Mouse (Mus musculus) heart, adult 2 months (tissue): ENCODE results near the gene Atp6v0c. TPM values are rescaled to one million over a fixed set of nuclear protein-coding genes. Genes with fewer than 3 reads are reported as not detected.

ENCODE experiments used
- DNase-seq, 2 experiments: peaks; one replicate each; pipeline ENCODE4 v3.0.0; 2021
- H3K27ac ChIP-seq: fragments of 200-600 bp; 2 replicates; pipeline ENCODE4 v1.8.1; 2022
- H3K27me3 ChIP-seq: fragments of 200-500 bp; 2 replicates; pipeline ENCODE4 v1.6.1; 2012; ENCODE audit warnings: mild to moderate bottlenecking, low read length, inconsistent platforms, mixed read lengths; ENCODE audit not compliant: control insufficient read depth, insufficient read depth
- H3K36me3 ChIP-seq: fragments of 200-500 bp; 2 replicates; pipeline ENCODE4 v1.6.1; 2012; ENCODE audit warnings: low read length, inconsistent platforms; ENCODE audit not compliant: control insufficient read depth, insufficient read depth
- H3K4me1 ChIP-seq: fragments of 200-500 bp; 2 replicates; pipeline ENCODE4 v1.6.1; 2011; ENCODE audit warnings: low read length; ENCODE audit not compliant: control insufficient read depth, insufficient read depth
- H3K4me3 ChIP-seq: fragments of 200-600 bp; 2 replicates; pipeline ENCODE4 v1.8.1; 2022
- H3K79me2 ChIP-seq: fragments of 200-500 bp; replicated peaks from 2 replicates; pipeline ENCODE4 v1.6.1; 2012; ENCODE audit warnings: mild to moderate bottlenecking, inconsistent platforms, low read length, moderate library complexity, mixed read lengths; ENCODE audit not compliant: control insufficient read depth, insufficient read depth
- H3K9ac ChIP-seq: fragments of 200-500 bp; 2 replicates; pipeline ENCODE4 v1.6.1; 2012; ENCODE audit warnings: low read depth, mild to moderate bottlenecking, control low read depth, inconsistent platforms, low read length, mixed read lengths
- CTCF ChIP-seq: fragments of 200-600 bp; IDR thresholded peaks from 2 replicates; pipeline ENCODE4 v1.8.1; 2022; ENCODE audit warnings: antibody characterized with exemption, mild to moderate bottlenecking, moderate library complexity
- EP300 ChIP-seq: fragments of 200-500 bp; IDR thresholded peaks from 2 replicates; pipeline ENCODE4 v1.6.1; 2011; ENCODE audit warnings: low read depth, low read length, control low read depth; ENCODE audit not compliant: insufficient read depth
- POLR2A ChIP-seq: fragments of 200-500 bp; IDR thresholded peaks from 2 replicates; pipeline ENCODE4 v1.6.1; 2011; ENCODE audit warnings: mild to moderate bottlenecking, low read depth, low read length, control low read depth; ENCODE audit not compliant: insufficient read depth
- WGBS: fragments of 180-500 bp; shearing (Covaris S2); methylation state at CpG from one replicate; pipeline ENCODE4 v1.1.7; 2018; 5-methylcytosine and 5-hydroxymethylcytosine counted together
- intact Hi-C: fragments of 180-260 bp; cut with DNase I; formaldehyde crosslinking; loops from one replicate; pipeline ENCODE4 v1.15.1; 2025
- polyA plus RNA-seq: library from polyadenylated mRNA; depleted of rRNA; stranded (reverse); fragments of >200 nt; gene quantifications from 2 replicates; pipeline ENCODE4 v1.2.3, GENCODE M21; 2012
- total RNA-seq, 2 experiments: library from RNA; stranded (reverse); gene quantifications; 2 replicates each; pipeline ENCODE4 v1.2.3; 2021

Atp6v0c gene
- total and polyA plus RNA-seq, 3 experiments = 219 to 732 (median 255) TPM

- Histone ChIP-seq H3K27ac (no peak overlapping the region), H3K4me3 (no peak overlapping the region), H3K4me1 (peaks cover 12% of the 10 kb centered on the region), H3K79me2 (no peaks in the 10 kb centered on the region), H3K9ac (no peak overlapping the region), H3K27me3 (no peaks in the 10 kb centered on the region), H3K36me3 (no peaks in the 10 kb centered on the region)
- TF ChIP-seq CTCF (no peak), EP300 (no peak), POLR2A (no peak)
- intact Hi-C loops = no loop called here
- 57% methylated on average over 4 of the region's 4 CpGs for WGBS
- no peak for DNase-seq
These were observed 33.6 kb upstream of the Atp6v0c start for GRCm38 (mm10) chr17:24203068-24203467.

- H3K36me3 ChIP-seq = no peaks in the 10 kb centered on the region
- no peak for TF ChIP-seq EP300
- TF ChIP-seq CTCF = no peak
- TF ChIP-seq POLR2A = no peak
- 77% methylated on average over 4 of the region's 4 CpGs for WGBS
- no peak overlapping the region for H3K4me3 ChIP-seq
- peaks cover 11% of the 10 kb centered on the region for H3K4me1 ChIP-seq
- no peak overlapping the region for H3K27ac ChIP-seq
- H3K9ac ChIP-seq = no peak overlapping the region
- H3K27me3 ChIP-seq = no peaks in the 10 kb centered on the region
- no peaks in the 10 kb centered on the region for H3K79me2 ChIP-seq
- intact Hi-C loops = no loop called here
- no peak for DNase-seq
These were observed 31.6 kb upstream of the Atp6v0c start for GRCm38 (mm10) chr17:24201092-24201491.

- Histone ChIP-seq H3K36me3 (no peaks in the 10 kb centered on the region), H3K4me1 (peaks cover 4% of the 10 kb centered on the region), H3K9ac (no peak overlapping the region), H3K27me3 (no peaks in the 10 kb centered on the region), H3K27ac (no peak overlapping the region), H3K4me3 (no peak overlapping the region), H3K79me2 (no peaks in the 10 kb centered on the region)
- peak in 1 of 2 experiments; percentile 34 for DNase-seq
- WGBS = 44% methylated on average over 4 of the region's 4 CpGs
- TF ChIP-seq CTCF = no peak
- no peak for TF ChIP-seq POLR2A
- no peak for TF ChIP-seq EP300
- intact Hi-C loops = no loop called here
These were observed 30.2 kb upstream of the Atp6v0c start for GRCm38 (mm10) chr17:24199741-24200140.

GRCm38 (mm10) chr17:24199252-24199651, 29.8 kb upstream of the Atp6v0c start:
- intact Hi-C loops = no loop called here
- Histone ChIP-seq H3K36me3 (no peaks in the 10 kb centered on the region), H3K4me3 (no peak overlapping the region), H3K4me1 (peaks cover 1% of the 10 kb centered on the region; the same call in 1 of the 2 replicates), H3K79me2 (no peaks in the 10 kb centered on the region), H3K27ac (no peak overlapping the region), H3K27me3 (no peaks in the 10 kb centered on the region), H3K9ac (no peak overlapping the region)
- TF ChIP-seq CTCF = no peak
- no peak for TF ChIP-seq EP300
- no peak for TF ChIP-seq POLR2A
- 88% methylated on average over 4 of the region's 4 CpGs for WGBS
- DNase-seq = no peak

- intact Hi-C loops = no loop called here
- Histone ChIP-seq H3K27ac (no peak overlapping the region), H3K79me2 (no peaks in the 10 kb centered on the region), H3K4me1 (peaks cover 2% of the 10 kb centered on the region), H3K27me3 (no peaks in the 10 kb centered on the region), H3K4me3 (no peak overlapping the region), H3K9ac (no peak overlapping the region), H3K36me3 (no peaks in the 10 kb centered on the region)
- 54% methylated on average over 15 of the region's 15 CpGs for WGBS
- TF ChIP-seq EP300 (no peak), POLR2A (no peak), CTCF (no peak)
- DNase-seq = no peak
These were observed 27.7 kb upstream of the Atp6v0c start for GRCm38 (mm10) chr17:24197032-24197824.

GRCm38 (mm10) chr17:24195349-24195748, 25.8 kb upstream of the Atp6v0c start:
- Histone ChIP-seq H3K27me3 (no peaks in the 10 kb centered on the region), H3K27ac (no peak overlapping the region), H3K79me2 (no peaks in the 10 kb centered on the region)

More at GRCm38 (mm10) chr17:24195349-24195748, 25.8 kb upstream of the Atp6v0c start:
- Histone ChIP-seq H3K36me3 (no peaks in the 10 kb centered on the region), H3K4me1 (peaks cover 3% of the 10 kb centered on the region), H3K4me3 (no peak overlapping the region), H3K9ac (no peak overlapping the region)
- 76% methylated on average over 2 of the region's 2 CpGs for WGBS
- intact Hi-C loops = no loop called here
- TF ChIP-seq POLR2A = no peak
- TF ChIP-seq EP300 = no peak
- TF ChIP-seq CTCF = no peak
- no peak for DNase-seq
